Mouse (Mus musculus) T-helper 1 cell (primary cell): ENCODE results near the gene Vmn1r27.

Source experiments
- in situ Hi-C: fragments of 300-600 bp; cut with MboI, MseI; formaldehyde crosslinking; loops from one replicate; pipeline ENCODE4 v1.15.1; 2025; ENCODE audit warnings: high pct_unique_total_duplicates

Vmn1r27 gene

DNA sequence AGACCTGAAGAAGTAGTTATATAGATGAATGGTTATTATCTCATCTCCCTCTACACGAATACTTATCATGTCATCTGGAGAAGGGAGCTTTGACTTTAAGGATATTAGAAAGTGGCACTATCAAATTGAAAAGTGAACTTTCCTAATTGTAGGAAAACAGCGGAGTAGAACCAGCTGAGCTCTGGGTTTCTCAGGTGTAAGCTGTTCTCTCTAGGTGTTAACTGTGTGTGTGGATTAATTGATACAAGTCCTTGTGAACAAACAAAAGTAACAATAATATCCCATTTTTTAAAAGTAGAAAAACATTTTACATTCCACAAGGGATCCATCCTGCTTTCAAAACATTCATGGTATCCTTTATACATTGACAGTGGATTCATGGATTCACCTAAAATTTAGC lies at the start of gene Vmn1r27:
Gene Vmn1r27 (minus strand): TSS at position 101 of the 400 bp plus-strand sequence.
- in situ Hi-C loops = loop anchor here (5.0 kb wide), 1 partner anchor 786 kb away; no protein-coding TSS in a partner anchor

- in situ Hi-C loops = no loop called here
Measured at GRCm38 (mm10) chr6:58261737-58262136, 43.1 kb upstream of the Vmn1r27 start, which contains the start of gene Vmn1r28. Vmn1r28 (plus strand) TSS chr6:58262037.

DNA sequence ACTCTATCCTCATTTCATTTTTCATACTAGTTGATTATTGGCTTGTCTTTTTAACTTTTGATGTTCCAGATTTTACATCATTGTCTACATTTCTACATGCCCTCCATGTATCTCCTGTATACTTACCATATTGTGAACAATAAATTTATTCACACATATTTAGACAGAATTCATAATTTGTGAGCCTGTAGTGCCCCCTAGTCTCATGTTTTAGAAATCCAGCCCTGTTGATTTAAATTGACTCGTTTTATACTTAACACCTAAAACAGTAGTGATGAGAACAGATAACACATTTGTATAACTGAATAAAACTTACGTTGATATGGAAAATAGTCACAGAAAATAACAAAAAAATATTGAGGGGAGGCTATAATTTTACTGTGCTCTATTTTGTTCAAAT lies 2.5 kb downstream of the Vmn1r27 start:
- in situ Hi-C loops = loop anchor here (5.0 kb wide), 1 partner anchor 784 kb away; no protein-coding TSS in a partner anchor
